12 mouse cellular contexts compared by ENCODE assay signal in the genomic region with DNA sequence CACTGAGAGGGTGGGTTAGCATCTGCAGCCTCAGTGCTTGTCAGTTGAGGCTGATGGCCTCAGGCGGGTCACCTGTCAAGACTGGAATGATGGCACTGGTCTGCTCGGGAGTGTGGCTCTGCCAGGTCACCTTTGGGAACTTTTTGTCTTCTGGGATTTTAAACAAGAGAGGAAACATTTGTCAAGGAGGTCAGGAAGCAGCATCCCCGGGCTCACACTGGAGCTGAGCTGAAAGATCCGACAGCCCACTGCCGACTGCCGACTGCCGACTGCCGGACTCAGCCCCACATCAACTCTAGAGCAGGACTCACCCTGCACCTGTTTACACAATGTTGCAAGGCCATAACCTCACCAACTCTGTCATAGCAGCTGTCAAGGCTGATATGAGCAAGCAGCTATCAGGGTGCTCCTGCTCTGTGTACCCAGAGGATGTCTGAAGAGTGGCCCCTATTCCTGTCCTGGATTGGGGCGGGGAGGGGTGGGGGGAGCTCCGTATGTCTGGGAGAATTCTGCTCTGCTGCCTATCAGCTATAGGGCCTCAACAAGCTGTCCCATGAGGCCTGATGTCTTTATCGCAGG. TPM values are rescaled to one million over a fixed set of nuclear protein-coding genes. Genes with fewer than 3 reads are reported as not detected.
DNase-seq lines count a peak whose midpoint lies in the region; ATAC-seq lines count a peak whose summit lies in the region.
"Had no signal": no experiment of that assay in that cellular context is flagged by ENCODE, and none has a peak within 500 bp of the region (broad histone marks: within the 10 kb centered on the region; RNA-seq: fewer than 3 reads in every experiment).

No protein-coding gene starts in this region.

- no peak overlapping the region for H3K4me3 ChIP-seq in heart, embryonic 14.5 days (ENCODE audit: control insufficient read depth in 1 of 2, insufficient read depth in 1 of 2, low read depth in 1 of 2, low read length in 2 of 2)
- no peak overlapping the region for H3K4me3 ChIP-seq in midbrain, embryonic 11.5 days (ENCODE audit: low read depth, low read length)
- H3K4me3 ChIP-seq in midbrain, embryonic 14.5 days (replicated peaks; ENCODE audit: low read depth, low read length): no peak overlapping the region
- H3K4me3 ChIP-seq in liver, embryonic 13.5 days (replicated peaks): no peak overlapping the region
- H3K4me3 ChIP-seq: forebrain, embryonic 10.5 days; hindbrain, embryonic 10.5 days; limb, embryonic 12.5 days had no signal

- H3K27me3 ChIP-seq in heart, embryonic 14.5 days (ENCODE audit: control insufficient read depth, insufficient read depth, low read length): no peaks in the 10 kb centered on the region
- H3K27me3 ChIP-seq in midbrain, embryonic 11.5 days (ENCODE audit: control insufficient read depth, insufficient read depth, low read length): no peaks in the 10 kb centered on the region
- no peaks in the 10 kb centered on the region for H3K27me3 ChIP-seq in midbrain, embryonic 14.5 days (ENCODE audit: control insufficient read depth, insufficient read depth, low read length)
- H3K27me3 ChIP-seq in liver, embryonic 13.5 days: no peaks in the 10 kb centered on the region
- H3K27me3 ChIP-seq: limb, embryonic 12.5 days had no signal

- H3K9me3 ChIP-seq in heart, embryonic 14.5 days (ENCODE audit: control insufficient read depth, low read length): no peaks in the 10 kb centered on the region
- no peaks in the 10 kb centered on the region for H3K9me3 ChIP-seq in midbrain, embryonic 11.5 days (ENCODE audit: control insufficient read depth, low read length)
- no peaks in the 10 kb centered on the region for H3K9me3 ChIP-seq in midbrain, embryonic 14.5 days (ENCODE audit: control insufficient read depth, low read length)
- no peaks in the 10 kb centered on the region for H3K9me3 ChIP-seq in liver, embryonic 13.5 days (replicated peaks)
- H3K9me3 ChIP-seq: forebrain, embryonic 10.5 days; hindbrain, embryonic 10.5 days; limb, embryonic 12.5 days had no signal

- peak overlapping the region; percentile 28 for H3K4me2 ChIP-seq in heart, embryonic 14.5 days (ENCODE audit: low read length)
- H3K4me2 ChIP-seq in midbrain, embryonic 11.5 days: no peak overlapping the region
- no peak overlapping the region for H3K4me2 ChIP-seq in midbrain, embryonic 14.5 days (ENCODE audit: low read length)
- H3K4me2 ChIP-seq in liver, embryonic 13.5 days: no peak overlapping the region
- H3K4me2 ChIP-seq: limb, embryonic 12.5 days had no signal

- H3K36me3 ChIP-seq in heart, embryonic 14.5 days (ENCODE audit: control insufficient read depth, insufficient read depth, low read length): no peaks in the 10 kb centered on the region
- H3K36me3 ChIP-seq in midbrain, embryonic 11.5 days (ENCODE audit: control insufficient read depth, insufficient read depth, low read length): no peaks in the 10 kb centered on the region
- H3K36me3 ChIP-seq in midbrain, embryonic 14.5 days (ENCODE audit: control insufficient read depth, insufficient read depth, low read length): no peaks in the 10 kb centered on the region
- no peaks in the 10 kb centered on the region for H3K36me3 ChIP-seq in liver, embryonic 13.5 days
- H3K36me3 ChIP-seq: forebrain, embryonic 10.5 days; hindbrain, embryonic 10.5 days; limb, embryonic 12.5 days had no signal

- peak; percentile 86 for ATAC-seq in heart, embryonic 14.5 days (ENCODE audit: insufficient number of reproducible peaks, insufficient read depth, low FRiP score, low read depth)
- no peak for ATAC-seq in midbrain, embryonic 11.5 days (ENCODE audit: low FRiP score)
- no peak for ATAC-seq in midbrain, embryonic 14.5 days (ENCODE audit: low FRiP score, low TSS enrichment)
- peak; percentile 89 for ATAC-seq in liver, embryonic 13.5 days (ENCODE audit: low read depth)

- DNase-seq in heart, adult 18-20 months: no peak
- DNase-seq in midbrain, embryonic 11.5 days (ENCODE audit: low spot score, missing footprints): peak; percentile 49
- no peak for DNase-seq in midbrain, embryonic 14.5 days
- DNase-seq in liver, embryonic 13.5 days: no peak
- no peak for DNase-seq in adrenal gland, postnatal 4 days (ENCODE audit: low spot score in 2 of 2)
- no peak for DNase-seq in frontal cortex, postnatal 14 days (ENCODE audit: low spot score in 2 of 2)
- DNase-seq: cerebellum, postnatal 14 days had no signal

- WGBS in heart, embryonic 14.5 days: 11% methylated on average over 11 of the region's 11 CpGs
- WGBS in midbrain, embryonic 11.5 days: 84% methylated on average over 11 of the region's 11 CpGs
- 80% methylated on average over 11 of the region's 11 CpGs for WGBS in midbrain, embryonic 14.5 days
- 47% methylated on average over 11 of the region's 11 CpGs for WGBS in liver, embryonic 13.5 days (ENCODE audit: insufficient replicate concordance)

- H3K9ac ChIP-seq in heart, embryonic 14.5 days (ENCODE audit: low read length): peak overlapping the region; percentile 64
- no peak overlapping the region for H3K9ac ChIP-seq in midbrain, embryonic 11.5 days (ENCODE audit: low read length)
- H3K9ac ChIP-seq in midbrain, embryonic 14.5 days (replicated peaks; ENCODE audit: low read length): no peak overlapping the region
- no peak overlapping the region for H3K9ac ChIP-seq in liver, embryonic 13.5 days
- H3K9ac ChIP-seq: limb, embryonic 12.5 days had no signal

- peak overlapping the region; percentile 94 for H3K27ac ChIP-seq in heart, embryonic 14.5 days (replicated peaks in 1 of 2; ENCODE audit: control insufficient read depth in 1 of 2, insufficient read depth in 1 of 2, low read depth in 2 of 2, low read length in 2 of 2)
- H3K27ac ChIP-seq in midbrain, embryonic 11.5 days (ENCODE audit: low read depth, low read length): no peak overlapping the region
- no peak overlapping the region for H3K27ac ChIP-seq in midbrain, embryonic 14.5 days (replicated peaks; ENCODE audit: low read depth, low read length)
- no peak overlapping the region for H3K27ac ChIP-seq in liver, embryonic 13.5 days
- H3K27ac ChIP-seq: forebrain, embryonic 10.5 days; hindbrain, embryonic 10.5 days; kidney, postnatal 0 days; limb, embryonic 12.5 days had no signal

- H3K4me1 ChIP-seq in heart, embryonic 14.5 days (ENCODE audit: control insufficient read depth in 2 of 2, insufficient read depth in 2 of 2, low read length in 2 of 2): peaks cover 23 to 61% of the 10 kb centered on the region in 2 experiments
- no peaks in the 10 kb centered on the region for H3K4me1 ChIP-seq in midbrain, embryonic 11.5 days (ENCODE audit: control insufficient read depth, insufficient read depth, low read length)
- no peaks in the 10 kb centered on the region for H3K4me1 ChIP-seq in midbrain, embryonic 14.5 days (ENCODE audit: control insufficient read depth, insufficient read depth, low read length)
- H3K4me1 ChIP-seq in liver, embryonic 13.5 days (replicated peaks): peaks cover 13% of the 10 kb centered on the region
- H3K4me1 ChIP-seq: forebrain, embryonic 10.5 days; limb, embryonic 12.5 days had no signal

RNA-seq across cellular contexts. Expression of gene Lrrfip1, which starts 33.9 kb away (rescaled TPM):
- polyA plus RNA-seq in heart, embryonic 14.5 days (2014; fragmentation: Nextera tagmentation; extraction: Ambion mirVana): 151 and 161 TPM in 2 replicates
- 10 to 100 TPM; 62.9 to 67.0 TPM for total RNA-seq in heart, adult 18-20 months (2021)
- polyA plus RNA-seq in midbrain, embryonic 11.5 days (2014; fragmentation: Nextera tagmentation; extraction: Ambion mirVana): 20.2 and 21.1 TPM in 2 replicates
- 30.1 and 32.1 TPM in 2 replicates for polyA plus RNA-seq in midbrain, embryonic 14.5 days (2014; fragmentation: Nextera tagmentation; extraction: Ambion mirVana)
- 12.9 and 15.9 TPM in 2 replicates for polyA plus RNA-seq in liver, embryonic 13.5 days (2015; fragmentation: Nextera tagmentation; extraction: Ambion mirVana)
- total RNA-seq in adrenal gland, postnatal 4 days (2021): 10 to 100 TPM; 54.7 to 56.7 TPM

Comparison
In these comparisons a context has a peak if more than half of its experiments do, and no peak if none do; other contexts are left out.
1. ATAC-seq: peak in heart, embryonic 14.5 days (single experiment) and liver, embryonic 13.5 days (single experiment); none in midbrain, embryonic 11.5 days (single experiment) and midbrain, embryonic 14.5 days (single experiment).
2. H3K27ac ChIP-seq: peak in heart, embryonic 14.5 days (2 of 2); none in midbrain, embryonic 11.5 days (single experiment), midbrain, embryonic 14.5 days (single experiment) and liver, embryonic 13.5 days (single experiment).